Mouse (Mus musculus): ENCODE measurements around the gene Flt4.

DNA sequence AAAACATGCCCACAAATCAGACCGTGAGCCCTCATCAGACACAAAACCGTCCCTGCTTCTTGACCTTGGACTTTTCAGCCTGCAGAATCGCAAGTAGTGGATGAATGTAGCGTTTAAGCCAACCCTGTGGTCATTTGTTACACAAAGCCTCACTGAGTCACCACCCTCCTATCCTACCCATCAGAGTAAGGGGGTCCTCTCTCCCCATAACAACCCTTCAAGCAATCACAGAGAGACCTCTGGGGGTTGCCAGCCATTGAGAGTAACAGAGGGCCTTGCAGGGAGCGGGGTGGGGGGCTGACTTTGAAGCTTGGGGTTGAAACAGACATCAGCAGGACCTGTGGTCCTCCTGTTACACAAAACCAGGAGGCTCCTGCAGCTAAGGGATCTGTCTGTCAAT lies 45.6 kb downstream of the Flt4 start:
- TF ChIP-seq POLR2A (IDR thresholded peaks at IDR 0.05; ENCODE audit: low read depth, low read length) (no peak), CTCF (conservative IDR thresholded peaks at IDR 0.05; ENCODE audit: insufficient read depth, insufficient read length, low read depth, low read length) (no peak)
